Mouse (Mus musculus) embryonic fibroblast, embryonic 13.5 days (primary cell): Measurements from ENCODE around the gene Tbc1d21.
A peak's percentile ranks its signal among the peaks of the same experiment; 100 is the strongest.

ENCODE experiments used
- CTCF ChIP-seq: IDR thresholded peaks from 2 replicates; pipeline ENCODE4 v1.5.1; 2011; ENCODE audit warnings: mild to moderate bottlenecking, control low read depth, low read length, moderate library complexity, borderline replicate concordance; ENCODE audit not compliant: insufficient read depth
- POLR2A ChIP-seq: IDR thresholded peaks from 2 replicates; pipeline ENCODE4 v1.6.1; 2011; ENCODE audit warnings: low read depth, mild to moderate bottlenecking, control low read depth, low read length, moderate library complexity

DNA sequence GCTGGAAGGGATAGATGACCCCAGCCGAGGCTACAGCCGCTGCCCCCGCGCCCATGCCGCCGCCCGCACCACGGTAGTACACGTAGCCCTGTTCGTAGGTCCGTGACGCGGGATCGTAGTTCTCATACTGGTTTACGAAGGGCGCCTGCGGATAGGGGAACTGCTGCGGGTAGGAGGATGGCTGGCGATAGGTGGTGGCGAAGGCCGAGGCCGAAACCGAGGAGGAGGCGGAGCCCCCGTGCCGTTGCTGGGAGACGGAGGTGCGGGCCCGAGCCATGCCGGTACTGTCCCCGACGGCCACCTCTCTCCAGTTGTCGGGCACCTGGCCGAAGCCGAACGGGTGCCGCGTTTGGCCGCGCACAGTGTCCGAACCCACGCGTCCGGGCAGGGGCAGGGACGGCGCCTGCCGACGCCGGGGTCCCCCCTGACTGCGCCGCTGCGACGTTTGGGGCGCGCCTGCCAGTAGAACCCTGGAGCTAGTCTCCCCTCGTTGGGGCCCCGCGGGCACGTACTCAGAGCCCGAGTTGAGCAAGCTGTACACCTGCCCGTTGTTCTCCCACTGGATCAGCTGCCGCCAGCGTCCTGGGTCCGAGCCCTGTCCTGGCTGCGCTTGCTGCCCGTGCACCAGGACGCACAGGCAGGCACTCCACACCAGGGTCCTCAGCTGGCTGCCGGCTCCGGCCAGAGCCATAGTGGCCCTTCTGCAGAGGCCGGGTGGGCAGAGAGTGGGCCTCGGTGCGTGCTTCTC is 57.9 kb downstream of the Tbc1d21 start:
- TF ChIP-seq POLR2A (peak; percentile 75), CTCF (no peak)
